Mouse (Mus musculus): ENCODE data around the gene Hoxa3. TPM values are rescaled to one million over a fixed set of nuclear protein-coding genes. Genes with fewer than 3 reads are reported as not detected.
A peak's percentile ranks its signal among the peaks of the same experiment; 100 is the strongest.

Gene Hoxa3
- polyA plus RNA-seq, 1 experiment from 2014 or later = 0.86 TPM

GRCm38 (mm10) chr6:52211961-52212360, 1.2 kb downstream of the Hoxa3 start:
- H3K4me1 ChIP-seq (ENCODE audit: control insufficient read depth in 2 of 2, insufficient read depth in 2 of 2, low read length in 2 of 2) = peaks cover 3 to 12% of the 10 kb centered on the region in 2 experiments; a peak in 2 of 4 replicates
- ATAC-seq (ENCODE audit: insufficient number of reproducible peaks, insufficient read depth, low FRiP score, low read depth) = no peak
- 4% methylated on average over 13 of the region's 13 CpGs for WGBS

DNA sequence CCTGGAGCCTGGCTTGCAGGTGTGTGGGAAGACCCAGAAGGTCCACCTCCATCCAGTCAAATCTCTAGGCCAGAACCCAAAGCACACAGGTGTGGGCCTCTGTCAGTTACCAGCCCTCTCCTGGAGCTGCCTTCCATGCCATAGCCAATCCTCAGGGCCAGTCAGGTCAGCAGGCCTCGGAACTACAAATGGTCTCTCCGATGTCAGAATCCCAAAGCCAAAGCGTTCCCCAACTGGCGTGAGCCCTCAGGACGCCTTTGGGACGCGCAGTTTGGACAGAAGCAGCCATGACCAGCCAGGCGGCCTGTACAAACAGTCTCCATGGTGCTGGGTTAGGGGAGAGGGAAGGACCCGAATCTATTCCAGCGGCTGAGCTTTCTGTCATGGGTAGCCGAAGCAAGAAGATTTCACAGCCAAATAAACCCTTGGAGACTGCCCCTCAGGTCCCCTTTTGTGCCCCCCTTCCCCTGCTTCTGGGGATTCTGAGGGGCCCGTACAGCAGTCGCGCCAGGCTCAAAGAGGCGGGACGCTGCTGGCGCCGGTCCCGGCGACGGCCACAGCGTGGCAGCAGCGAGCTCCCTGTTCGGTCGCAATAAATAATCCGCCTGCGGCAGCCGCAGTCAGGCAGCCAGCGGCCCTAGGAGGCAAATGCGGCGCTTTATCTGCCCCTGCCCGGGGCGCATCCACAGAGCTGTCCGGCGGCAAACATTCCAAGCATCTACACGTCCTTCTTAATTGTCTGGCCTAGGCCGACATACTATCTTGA, 1.8 kb downstream of the Hoxa3 start:
- peaks cover 3 to 10% of the 10 kb centered on the region in 2 experiments; a peak in 2 of 4 replicates for H3K4me1 ChIP-seq (ENCODE audit: control insufficient read depth in 2 of 2, insufficient read depth in 2 of 2, low read length in 2 of 2)
- no peaks in the 10 kb centered on the region for H3K9me3 ChIP-seq (ENCODE audit: control insufficient read depth, low read length)
- no peak for ATAC-seq (ENCODE audit: insufficient number of reproducible peaks, insufficient read depth, low FRiP score, low read depth)
- 1% methylated on average over 37 of the region's 37 CpGs for WGBS
- peaks cover 100% of the 10 kb centered on the region for H3K27me3 ChIP-seq (ENCODE audit: control insufficient read depth, insufficient read depth, low read length)
- no peaks in the 10 kb centered on the region for H3K36me3 ChIP-seq (ENCODE audit: control insufficient read depth, insufficient read depth, low read length)
- H3K9ac ChIP-seq (ENCODE audit: low read length) = no peak overlapping the region
- no peak overlapping the region for H3K4me2 ChIP-seq (ENCODE audit: low read length)
- no peak overlapping the region for H3K27ac ChIP-seq (replicated peaks in 1 of 2; ENCODE audit: control insufficient read depth in 1 of 2, insufficient read depth in 1 of 2, low read depth in 2 of 2, low read length in 2 of 2)
- H3K4me3 ChIP-seq (ENCODE audit: control insufficient read depth in 1 of 2, insufficient read depth in 1 of 2, low read depth in 1 of 2, low read length in 2 of 2) = 0 out of 4 replicates have a peak overlapping the region, but pooled peaks of 1 of the 2 experiments have one; percentile 1

More at GRCm38 (mm10) chr6:52211961-52212360, 1.2 kb downstream of the Hoxa3 start:
- Histone ChIP-seq H3K9me3 (ENCODE audit: control insufficient read depth, low read length) (no peaks in the 10 kb centered on the region), H3K9ac (ENCODE audit: low read length) (no peak overlapping the region), H3K4me2 (ENCODE audit: low read length) (no peak overlapping the region), H3K36me3 (ENCODE audit: control insufficient read depth, insufficient read depth, low read length) (no peaks in the 10 kb centered on the region), H3K4me3 (ENCODE audit: control insufficient read depth in 1 of 2, insufficient read depth in 1 of 2, low read depth in 1 of 2, low read length in 2 of 2) (no peak overlapping the region), H3K27me3 (ENCODE audit: control insufficient read depth, insufficient read depth, low read length) (peaks cover 100% of the 10 kb centered on the region), H3K27ac (replicated peaks in 1 of 2; ENCODE audit: control insufficient read depth in 1 of 2, insufficient read depth in 1 of 2, low read depth in 2 of 2, low read length in 2 of 2) (no peak overlapping the region)

DNA sequence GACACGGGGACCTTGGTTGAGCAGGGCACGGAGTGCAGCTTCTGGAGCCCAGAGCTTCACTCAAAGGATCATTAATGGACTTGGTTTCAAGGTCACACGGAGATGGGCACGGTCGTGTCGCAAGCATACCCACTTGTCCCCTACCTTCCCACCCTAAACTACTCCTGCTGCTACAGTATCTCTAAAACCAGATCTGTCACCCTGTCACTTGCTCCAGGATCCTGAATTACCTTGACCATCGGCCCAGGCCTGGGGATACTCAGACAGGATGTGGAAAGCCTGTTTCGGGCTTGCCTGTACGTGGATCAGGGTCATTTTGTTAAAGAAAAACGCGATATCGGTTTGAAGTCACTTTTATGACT, 3.5 kb downstream of the Hoxa3 start:
- Histone ChIP-seq H3K36me3 (ENCODE audit: control insufficient read depth, insufficient read depth, low read length) (no peaks in the 10 kb centered on the region), H3K4me1 (ENCODE audit: control insufficient read depth in 2 of 2, insufficient read depth in 2 of 2, low read length in 2 of 2) (peaks cover 3 to 10% of the 10 kb centered on the region in 2 experiments; a peak in 2 of 4 replicates), H3K27ac (replicated peaks in 1 of 2; ENCODE audit: control insufficient read depth in 1 of 2, insufficient read depth in 1 of 2, low read depth in 2 of 2, low read length in 2 of 2) (no peak overlapping the region), H3K4me3 (ENCODE audit: control insufficient read depth in 1 of 2, insufficient read depth in 1 of 2, low read depth in 1 of 2, low read length in 2 of 2) (no peak overlapping the region), H3K27me3 (ENCODE audit: control insufficient read depth, insufficient read depth, low read length) (peaks cover 100% of the 10 kb centered on the region), H3K4me2 (ENCODE audit: low read length) (no peak overlapping the region), H3K9ac (ENCODE audit: low read length) (no peak overlapping the region), H3K9me3 (ENCODE audit: control insufficient read depth, low read length) (no peaks in the 10 kb centered on the region)
- no peak for ATAC-seq (ENCODE audit: insufficient number of reproducible peaks, insufficient read depth, low FRiP score, low read depth)
- 11% methylated on average over 12 of the region's 12 CpGs for WGBS

GRCm38 (mm10) chr6:52208868-52209684, 4.1 kb downstream of the Hoxa3 start:
- Histone ChIP-seq H3K27ac (replicated peaks in 1 of 2; ENCODE audit: control insufficient read depth in 1 of 2, insufficient read depth in 1 of 2, low read depth in 2 of 2, low read length in 2 of 2) (no peak overlapping the region), H3K4me2 (ENCODE audit: low read length) (peak overlapping the region; percentile 14; the same call in 1 of the 2 replicates), H3K4me1 (ENCODE audit: control insufficient read depth in 2 of 2, insufficient read depth in 2 of 2, low read length in 2 of 2) (peaks cover 5 to 15% of the 10 kb centered on the region in 2 experiments; a peak in 3 of 4 replicates), H3K27me3 (ENCODE audit: control insufficient read depth, insufficient read depth, low read length) (peaks cover 100% of the 10 kb centered on the region), H3K9ac (ENCODE audit: low read length) (no peak overlapping the region), H3K9me3 (ENCODE audit: control insufficient read depth, low read length) (no peaks in the 10 kb centered on the region), H3K36me3 (ENCODE audit: control insufficient read depth, insufficient read depth, low read length) (no peaks in the 10 kb centered on the region), H3K4me3 (ENCODE audit: control insufficient read depth in 1 of 2, insufficient read depth in 1 of 2, low read depth in 1 of 2, low read length in 2 of 2) (peak overlapping the region in 1 of 2 experiments; percentile 12; a peak in 1 of 4 replicates)
- WGBS = 7% methylated on average over 18 of the region's 18 CpGs
- no peak for ATAC-seq (ENCODE audit: insufficient number of reproducible peaks, insufficient read depth, low FRiP score, low read depth)

DNA sequence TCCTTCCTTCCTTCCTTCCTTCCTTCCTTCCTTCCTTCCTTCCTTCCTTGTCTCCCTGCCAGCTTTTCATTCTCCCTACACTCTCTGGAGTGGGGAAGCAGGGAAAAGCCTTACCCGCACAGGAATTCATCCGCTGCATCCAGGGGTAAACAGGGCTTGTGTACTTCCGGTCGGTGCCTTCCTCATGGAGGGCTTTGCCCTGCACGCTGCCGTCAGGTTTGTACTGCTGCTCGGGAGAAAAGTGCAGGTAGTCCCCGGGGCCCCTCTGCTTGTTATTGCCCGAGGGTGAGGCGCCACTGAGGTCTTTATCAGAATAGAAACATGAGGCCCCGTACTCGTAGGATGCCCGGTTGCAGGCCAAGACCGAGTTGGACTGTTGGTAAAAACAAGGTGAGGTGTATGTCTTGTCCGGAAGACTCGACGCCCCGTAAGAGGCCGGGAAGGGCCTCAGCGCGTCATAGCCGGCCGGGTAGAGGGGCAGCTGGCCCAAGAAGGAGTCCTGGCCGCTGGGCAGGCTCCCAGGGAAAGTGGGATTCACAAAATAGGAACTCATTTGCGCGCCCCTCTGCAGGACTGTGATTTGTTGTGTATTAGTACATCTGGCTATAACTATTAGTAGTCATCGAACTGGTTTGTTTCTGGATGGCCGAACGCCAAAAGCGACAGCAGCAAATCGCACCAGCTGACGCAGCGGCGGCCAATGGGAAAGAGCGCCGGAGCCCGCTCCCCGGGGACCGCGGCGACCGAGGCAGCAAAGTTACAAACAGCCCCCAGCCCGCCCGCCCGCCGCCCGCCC, 4.9 kb downstream of the Hoxa3 start, which contains the start of gene Hoxa6:
Hoxa6 (minus strand) TSS at position 651 of the 796 bp plus-strand sequence.
- Histone ChIP-seq H3K4me1 (ENCODE audit: control insufficient read depth in 2 of 2, insufficient read depth in 2 of 2, low read length in 2 of 2) (peaks cover 5 to 22% of the 10 kb centered on the region in 2 experiments; a peak in 3 of 4 replicates), H3K4me2 (ENCODE audit: low read length) (peak within 1 kb of the TSS; percentile 14; the same call in 1 of the 2 replicates), H3K36me3 (ENCODE audit: control insufficient read depth, insufficient read depth, low read length) (no peaks in the 10 kb centered on the region), H3K27me3 (ENCODE audit: control insufficient read depth, insufficient read depth, low read length) (peaks cover 100% of the 10 kb centered on the region), H3K9ac (ENCODE audit: low read length) (no peak within 1 kb of the TSS), H3K27ac (replicated peaks in 1 of 2; ENCODE audit: control insufficient read depth in 1 of 2, insufficient read depth in 1 of 2, low read depth in 2 of 2, low read length in 2 of 2) (no peak within 1 kb of the TSS), H3K9me3 (ENCODE audit: control insufficient read depth, low read length) (no peaks in the 10 kb centered on the region), H3K4me3 (ENCODE audit: control insufficient read depth in 1 of 2, insufficient read depth in 1 of 2, low read depth in 1 of 2, low read length in 2 of 2) (peak within 1 kb of the TSS in 1 of 2 experiments; percentile 12; a peak in 1 of 4 replicates)
- WGBS = 2% methylated on average over 47 of the region's 47 CpGs
- no peak for ATAC-seq (ENCODE audit: insufficient number of reproducible peaks, insufficient read depth, low FRiP score, low read depth)

DNA sequence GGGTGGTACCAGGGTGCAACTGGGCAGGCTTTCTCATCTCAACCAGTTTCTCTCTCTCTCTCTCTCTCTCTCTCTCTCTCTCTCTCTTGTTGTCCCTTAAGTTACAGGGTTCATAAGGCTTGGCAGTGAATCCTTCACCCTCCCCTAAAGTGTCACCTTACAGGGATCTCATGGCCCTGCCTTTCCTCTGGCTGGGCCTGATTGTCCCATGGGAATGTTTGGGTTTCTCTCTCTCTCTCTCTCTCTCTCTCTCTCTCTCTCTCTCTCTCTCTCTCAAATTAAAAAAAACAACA, 5.5 kb downstream of the Hoxa3 start:
- H3K9me3 ChIP-seq (ENCODE audit: control insufficient read depth, low read length) = no peaks in the 10 kb centered on the region
- H3K36me3 ChIP-seq (ENCODE audit: control insufficient read depth, insufficient read depth, low read length) = no peaks in the 10 kb centered on the region
- no peak overlapping the region for H3K27ac ChIP-seq (replicated peaks in 1 of 2; ENCODE audit: control insufficient read depth in 1 of 2, insufficient read depth in 1 of 2, low read depth in 2 of 2, low read length in 2 of 2)
- peaks cover 100% of the 10 kb centered on the region for H3K27me3 ChIP-seq (ENCODE audit: control insufficient read depth, insufficient read depth, low read length)
- no peak overlapping the region for H3K9ac ChIP-seq (ENCODE audit: low read length)
- no peak overlapping the region for H3K4me3 ChIP-seq (ENCODE audit: control insufficient read depth in 1 of 2, insufficient read depth in 1 of 2, low read depth in 1 of 2, low read length in 2 of 2)
- ATAC-seq (ENCODE audit: insufficient number of reproducible peaks, insufficient read depth, low FRiP score, low read depth) = no peak
- H3K4me1 ChIP-seq (ENCODE audit: control insufficient read depth in 2 of 2, insufficient read depth in 2 of 2, low read length in 2 of 2) = peaks cover 5 to 19% of the 10 kb centered on the region in 2 experiments; a peak in 3 of 4 replicates
- H3K4me2 ChIP-seq (ENCODE audit: low read length) = no peak overlapping the region
